Mouse (Mus musculus) spleen, adult 10 weeks (tissue): Measurements from ENCODE around the gene Zfp750. TPM values are rescaled to one million over a fixed set of nuclear protein-coding genes. Genes with fewer than 3 reads are reported as not detected.

Experiments used
- polyA plus RNA-seq: library from polyadenylated mRNA; stranded (reverse); fragments of 350-450 nt; fragmentation: Illumina TruSeq; extraction: RNeasy Lipid Tissue Mini Kit (QIAGEN cat#74804); gene quantifications from one replicate; pipeline ENCODE4 v1.2.3, GENCODE M21; 2015; ENCODE audit warnings: low replicate concordance; ENCODE audit not compliant: insufficient read depth

Zfp750 gene
- polyA plus RNA-seq, result not detected

DNA sequence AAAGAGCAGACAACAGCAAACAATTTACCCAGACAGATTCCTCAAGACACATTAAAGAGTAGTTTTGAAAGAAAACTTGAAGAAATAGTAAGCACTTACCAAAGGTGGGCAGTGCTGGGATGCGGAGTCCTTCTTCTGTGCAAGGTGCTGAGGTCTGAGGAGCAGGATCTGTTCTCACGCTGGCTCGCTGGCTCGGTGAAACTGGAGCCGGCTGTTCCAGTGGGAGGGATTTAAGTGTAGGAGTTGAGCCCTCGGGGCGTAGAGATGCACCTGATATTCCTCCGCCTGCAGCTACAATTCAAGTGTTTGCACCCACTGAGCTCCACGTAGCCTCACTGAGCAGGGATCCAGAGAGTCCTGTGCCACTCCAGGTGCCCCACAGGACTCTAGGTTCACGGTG, at the start of gene Zfp750:
Zfp750 (minus strand) TSS at position 203 of the 400 bp plus-strand sequence.

Other genes starting within 250 kb of the Zfp750 start
- gene Wdr45b, start 164.9 kb downstream of the Zfp750 start, polyA plus RNA-seq, result 37.4 TPM
- 0.66 TPM for gene Rab40b, start 131.1 kb downstream of the Zfp750 start, polyA plus RNA-seq
- gene Fn3krp, start 97.9 kb downstream of the Zfp750 start, polyA plus RNA-seq, result 14.3 TPM
- gene Fn3k, start 84.4 kb downstream of the Zfp750 start, polyA plus RNA-seq, result 4.0 TPM
- gene Tbcd, start 67.4 kb downstream of the Zfp750 start, polyA plus RNA-seq, result 30.0 TPM
- 11.0 TPM for gene B3gntl1, start 153.8 kb upstream of the Zfp750 start, polyA plus RNA-seq
- 8.3 TPM for gene Metrnl, start 182.2 kb upstream of the Zfp750 start, polyA plus RNA-seq